Mouse (Mus musculus): ENCODE results near the gene Sfrp5.

Sfrp5 gene

DNA sequence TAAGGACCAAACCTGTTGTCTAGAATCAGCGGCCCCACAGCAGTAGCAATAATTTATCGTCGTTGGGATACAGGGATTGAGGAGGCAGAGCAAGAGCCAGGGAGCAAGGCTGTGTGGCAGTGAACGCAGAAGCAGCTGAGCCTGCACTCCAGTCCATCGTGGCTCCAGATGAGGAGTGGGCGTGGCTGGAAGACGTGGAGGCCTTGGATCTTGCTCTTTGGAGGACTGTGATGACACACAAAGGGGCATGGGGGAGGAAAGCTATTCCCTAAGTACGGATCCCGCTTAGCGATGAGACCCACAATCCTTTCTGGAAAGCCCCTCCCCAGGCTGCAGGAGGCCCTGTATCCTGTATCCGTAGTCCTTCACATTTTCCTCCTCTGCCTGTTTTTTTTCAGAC lies 4.0 kb downstream of the Sfrp5 start:
- no peak for DNase-seq (ENCODE audit: low read depth)

DNA sequence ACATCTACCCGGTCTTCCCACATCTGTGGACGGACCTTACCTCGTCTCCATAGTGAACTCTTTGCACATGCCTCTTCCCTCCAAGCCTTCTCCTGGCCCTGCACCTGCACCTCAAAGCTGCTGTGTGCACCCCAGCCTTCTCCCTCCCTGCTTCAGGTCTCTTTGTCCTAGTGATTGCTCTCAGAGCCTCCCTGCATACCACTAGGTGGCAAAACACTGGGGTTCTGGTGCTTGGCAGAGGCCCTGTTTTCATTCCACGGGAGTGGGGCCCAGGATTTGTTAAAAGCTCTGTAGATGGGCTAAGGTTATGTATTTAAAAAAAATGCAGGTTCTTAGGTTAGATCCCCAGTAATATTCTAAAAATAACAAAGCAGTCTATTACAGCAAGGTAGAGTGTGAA lies 5.0 kb downstream of the Sfrp5 start:
- DNase-seq (ENCODE audit: low read depth), result no peak

DNA sequence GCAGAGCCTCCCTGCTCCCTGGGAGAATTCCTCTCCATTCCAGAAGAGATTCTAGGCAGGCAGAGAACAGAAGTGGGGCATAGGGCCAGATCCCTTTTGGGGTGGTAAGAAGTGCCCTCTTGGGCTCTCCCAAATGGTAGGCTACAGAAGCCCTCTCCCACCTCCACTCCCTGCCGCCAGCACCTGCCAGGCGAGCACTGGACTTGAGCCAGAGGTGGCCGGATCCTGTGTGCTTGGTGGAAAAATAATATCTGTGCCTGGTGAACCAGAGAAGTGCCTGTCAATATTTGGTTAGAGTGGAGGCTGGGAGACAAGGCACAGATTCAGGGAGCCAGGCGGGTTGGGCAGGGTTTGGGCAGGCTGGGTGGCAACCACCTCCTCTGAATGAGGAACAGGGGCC lies 5.7 kb downstream of the Sfrp5 start:
- no peak for DNase-seq (ENCODE audit: low read depth)

DNA sequence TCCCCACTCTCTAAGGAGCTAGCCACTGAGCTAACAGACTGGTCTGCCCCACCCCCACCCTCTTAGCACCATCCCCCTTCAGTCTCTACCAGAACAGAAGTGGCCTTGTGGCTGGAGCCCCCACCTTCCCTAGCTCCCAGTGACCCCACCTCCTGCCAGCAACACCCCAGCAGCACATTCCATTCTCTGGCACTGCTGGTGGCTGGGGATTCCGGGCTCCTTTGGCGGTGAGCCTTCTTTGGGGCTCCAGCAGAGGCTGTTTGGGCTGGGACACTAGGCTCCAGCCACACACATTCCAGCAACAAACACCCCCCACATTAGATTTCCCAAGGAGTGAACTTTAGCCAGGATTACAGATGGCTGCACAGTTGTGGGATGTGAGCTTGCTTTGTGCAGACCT lies 8.7 kb downstream of the Sfrp5 start:
- DNase-seq (ENCODE audit: low read depth), result no peak

DNA sequence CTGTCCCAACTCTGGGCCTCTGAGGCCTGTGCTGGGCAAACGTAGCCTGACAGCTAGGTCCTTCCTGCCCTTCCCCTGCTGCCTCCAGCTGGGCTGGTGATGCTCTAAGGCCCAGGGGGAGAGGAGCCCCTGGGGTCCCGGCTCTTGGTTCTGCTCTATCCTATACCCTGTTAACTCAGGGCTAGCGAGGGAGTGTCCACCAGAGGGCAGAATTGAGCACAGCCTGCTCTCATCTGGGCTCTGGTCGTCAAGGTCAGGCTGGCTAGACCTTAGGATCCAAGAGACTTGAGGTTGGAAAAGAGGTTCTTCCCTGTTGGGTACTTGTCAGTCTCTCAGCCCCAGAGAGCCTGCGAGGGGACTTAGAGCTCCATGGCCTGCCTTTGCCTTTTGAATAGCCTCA lies 11.6 kb downstream of the Sfrp5 start:
- DNase-seq (ENCODE audit: low read depth), result peak; percentile 37

DNA sequence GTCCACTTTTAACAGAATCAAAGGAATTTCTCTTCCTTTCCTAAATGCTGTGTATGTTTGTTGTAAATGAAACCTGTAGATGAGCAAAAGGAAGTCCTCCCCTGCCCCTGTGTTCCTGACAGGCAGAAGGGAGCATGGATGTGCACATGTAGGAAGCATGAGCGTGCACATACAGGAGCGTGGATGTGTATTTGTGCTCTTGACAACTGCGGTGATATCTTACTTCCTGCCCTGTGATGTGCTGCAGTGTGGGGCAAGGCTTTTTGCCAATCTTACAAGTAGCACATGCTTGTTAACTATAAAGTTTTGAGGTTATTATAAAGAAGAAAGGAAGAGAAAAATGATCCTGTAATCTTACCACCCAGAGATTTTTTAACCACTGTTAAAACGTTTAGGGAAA lies 12.3 kb downstream of the Sfrp5 start:
- no peak for DNase-seq (ENCODE audit: low read depth)

DNA sequence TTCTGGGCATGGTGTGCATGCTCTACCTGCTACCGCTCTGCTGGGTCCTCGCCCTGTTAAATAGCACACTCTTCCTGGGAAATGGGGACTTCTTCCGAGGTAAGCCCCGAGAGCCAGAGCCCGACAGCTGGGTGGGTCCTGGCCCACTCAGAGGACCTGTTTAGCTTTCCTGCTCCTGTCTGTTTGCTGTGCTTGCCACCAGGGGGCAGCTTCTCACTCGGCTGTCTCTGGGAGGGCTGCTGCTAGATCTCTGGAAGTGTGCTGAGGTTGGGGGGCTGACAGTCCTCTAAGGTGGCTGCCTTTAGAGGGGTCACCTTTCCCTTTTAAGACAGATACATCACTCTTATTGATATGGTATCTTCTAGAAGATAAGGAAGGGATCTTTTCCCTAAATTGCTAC lies 19.4 kb downstream of the Sfrp5 start:
- DNase-seq (ENCODE audit: low read depth), result no peak

DNA sequence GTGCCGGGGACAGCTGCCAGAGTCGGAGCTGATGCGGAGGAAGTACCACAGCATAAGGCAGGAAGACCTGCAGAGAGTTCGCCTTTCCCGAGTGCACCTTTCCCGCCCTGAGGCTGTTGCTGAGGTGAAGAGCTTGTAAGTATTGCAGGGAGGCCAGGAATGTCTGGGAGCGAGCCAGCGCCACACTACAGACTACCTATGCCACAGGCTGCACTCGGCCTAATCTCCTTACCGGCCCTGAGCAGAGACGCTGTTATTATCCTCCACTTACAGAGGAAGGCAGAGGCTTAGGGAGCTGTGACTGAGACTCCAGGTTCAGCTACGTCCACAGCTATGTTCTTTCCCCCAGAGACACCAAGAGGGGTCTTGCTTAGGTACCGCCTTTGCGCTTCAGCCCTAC lies 22.7 kb downstream of the Sfrp5 start:
- no peak for DNase-seq (ENCODE audit: low read depth)

DNA sequence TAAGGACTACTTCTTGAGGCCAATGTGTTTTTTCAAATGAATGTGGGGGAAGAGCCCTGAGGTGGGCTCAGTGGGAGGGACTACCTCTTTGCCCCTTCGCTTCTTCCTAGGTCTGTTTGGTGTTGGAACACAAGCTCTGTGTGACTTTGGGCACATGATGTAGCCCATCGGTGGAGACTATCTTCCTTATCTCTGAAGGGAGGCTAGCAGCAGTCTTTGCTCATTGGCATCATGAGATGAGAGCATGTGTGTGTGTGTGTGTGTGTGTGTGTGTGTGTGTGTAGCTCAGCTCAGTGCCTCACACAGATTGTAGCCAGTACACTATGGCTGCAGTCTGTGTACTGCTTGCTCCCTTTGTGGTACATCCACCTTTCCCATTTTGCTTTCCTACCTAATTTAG lies 24.6 kb downstream of the Sfrp5 start:
- DNase-seq (ENCODE audit: low read depth), result peak; percentile 32

DNA sequence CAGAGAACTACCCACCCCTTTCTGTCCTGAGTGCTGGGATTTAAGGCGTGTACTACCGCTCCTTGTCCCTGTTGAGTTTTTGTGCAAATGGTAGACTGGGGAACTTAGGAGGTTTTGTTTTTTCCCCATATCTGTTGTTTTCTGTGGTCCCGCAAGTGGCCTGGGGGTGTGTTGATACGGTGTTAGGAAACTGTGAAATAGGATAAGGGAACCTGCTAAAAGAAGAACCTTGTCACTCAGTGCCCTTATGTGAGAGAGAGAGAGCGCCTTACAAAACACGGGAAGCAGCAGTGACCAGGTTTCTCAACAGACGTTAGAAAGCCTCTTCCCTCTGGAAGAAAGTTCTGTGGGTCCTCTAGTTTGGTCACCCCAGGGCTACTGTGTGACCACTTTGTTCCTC lies 25.2 kb downstream of the Sfrp5 start:
- peak; percentile 61 for DNase-seq (ENCODE audit: low read depth)

DNA sequence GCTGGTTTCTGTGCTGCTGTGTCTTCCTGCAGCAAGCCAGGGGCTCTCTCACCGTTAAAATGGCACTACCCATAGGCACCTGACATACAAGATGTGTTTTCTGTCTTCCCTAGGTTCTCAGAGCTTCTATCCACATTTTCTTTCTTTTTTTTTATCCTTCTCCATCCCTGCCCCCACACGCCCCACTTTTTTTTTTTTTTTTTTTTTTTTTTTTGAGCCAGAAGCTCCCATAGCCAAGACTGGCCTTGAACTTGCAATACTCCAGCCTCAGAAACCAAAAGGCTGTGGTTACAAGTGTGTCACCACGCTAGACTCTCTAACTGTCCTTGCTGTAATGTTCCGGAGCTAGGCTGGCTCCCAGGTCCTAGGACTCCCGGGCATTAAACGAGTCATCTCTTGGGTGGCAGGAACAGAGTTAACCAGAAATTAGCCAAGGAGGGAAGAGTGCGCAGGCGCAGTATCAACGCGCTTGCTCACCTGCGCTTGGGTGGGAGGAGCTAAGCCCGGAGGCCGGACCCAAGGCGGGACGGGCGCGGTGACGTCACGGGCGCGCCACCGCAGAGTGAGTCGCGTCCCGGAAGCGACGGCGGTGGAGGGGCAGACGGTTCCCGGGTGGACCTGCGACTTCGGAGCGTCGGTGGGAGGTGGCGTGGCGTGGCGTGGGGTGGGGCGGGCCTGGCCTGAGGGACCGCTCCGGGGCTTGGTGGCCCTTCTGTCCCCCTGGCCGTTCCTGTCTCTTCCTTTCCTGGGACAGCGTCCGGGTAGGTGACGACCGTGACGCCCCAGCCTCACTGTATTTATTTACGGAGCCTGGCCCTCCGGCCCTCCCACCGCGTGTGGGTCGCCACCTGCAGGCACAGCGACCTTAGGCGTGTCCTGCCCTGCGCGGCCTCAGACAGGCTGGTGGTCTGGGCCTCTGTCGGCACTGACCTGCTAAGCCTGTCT lies 31.8 kb downstream of the Sfrp5 start:
- peak; percentile 90 for DNase-seq (ENCODE audit: low read depth)

DNA sequence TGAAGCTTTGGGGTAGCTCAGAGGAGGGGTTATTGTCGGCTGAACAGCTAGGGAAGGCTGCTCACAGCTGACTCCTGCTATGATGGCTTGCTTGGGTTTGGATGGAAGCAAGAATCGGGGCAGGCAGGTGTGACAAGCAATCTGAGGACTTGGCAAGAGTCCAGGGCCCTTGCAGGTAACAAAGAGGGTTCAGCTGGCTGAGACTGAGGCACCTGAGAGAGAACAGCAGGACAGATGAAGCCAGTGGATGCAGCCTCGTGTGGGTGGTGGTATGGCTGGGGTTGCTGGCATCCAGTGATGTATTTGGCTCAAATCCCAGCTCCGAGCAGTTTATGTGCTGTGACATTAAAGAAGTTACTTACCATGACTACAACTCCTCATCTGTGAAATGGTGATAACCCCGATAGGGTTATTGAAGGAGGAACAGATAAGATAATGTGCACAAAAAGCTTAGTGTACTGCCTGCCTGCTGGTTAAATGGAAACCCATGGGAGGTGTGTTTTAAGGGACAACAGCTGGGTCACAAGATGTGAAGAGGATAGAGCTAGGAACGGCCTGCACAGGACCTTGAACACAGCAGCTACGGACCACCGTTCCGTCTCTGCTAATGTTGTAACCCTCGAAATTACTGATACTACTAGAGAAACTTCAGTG lies 32.6 kb downstream of the Sfrp5 start:
- DNase-seq (ENCODE audit: low read depth), result peak; percentile 67

DNA sequence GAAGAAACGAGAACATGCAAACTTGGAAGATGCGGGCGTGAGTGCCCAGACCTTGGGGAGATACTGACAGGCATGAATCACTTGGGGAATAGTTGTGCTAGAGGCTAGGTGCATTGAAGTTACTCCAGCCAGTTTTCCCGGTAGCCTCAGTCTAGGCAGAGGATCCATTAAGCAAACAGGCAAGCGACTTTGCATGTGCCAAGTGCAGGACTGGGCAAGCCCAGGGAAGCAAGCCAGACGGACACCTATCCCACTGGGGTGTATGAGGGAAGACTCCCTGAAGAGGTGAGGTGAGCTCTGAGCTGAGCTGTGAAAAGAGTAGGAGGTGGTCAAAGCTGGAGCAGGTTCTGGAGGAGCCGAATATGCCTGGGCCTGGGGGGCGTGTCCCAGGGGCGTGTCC lies 34.6 kb downstream of the Sfrp5 start:
- DNase-seq (ENCODE audit: low read depth), result no peak

DNA sequence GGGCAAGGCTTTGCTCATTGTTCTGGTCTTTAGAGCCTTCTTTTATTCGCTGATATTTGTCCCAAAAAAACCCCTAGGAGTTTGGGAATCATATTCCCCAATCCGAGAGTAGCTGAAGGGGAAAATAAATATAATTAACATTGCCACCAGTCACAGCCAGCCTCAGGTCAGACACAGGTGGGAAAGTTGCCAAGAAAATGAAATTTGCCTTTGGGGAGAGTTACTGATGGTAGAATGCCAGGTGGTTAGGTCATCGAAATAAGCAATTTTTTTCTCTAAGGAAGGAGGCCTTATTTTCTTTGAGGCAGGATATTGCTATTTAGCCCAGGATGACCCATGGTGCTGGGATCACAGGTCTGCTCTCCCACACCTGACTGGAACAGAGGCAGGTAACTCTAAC lies 35.3 kb downstream of the Sfrp5 start:
- no peak for DNase-seq (ENCODE audit: low read depth)

DNA sequence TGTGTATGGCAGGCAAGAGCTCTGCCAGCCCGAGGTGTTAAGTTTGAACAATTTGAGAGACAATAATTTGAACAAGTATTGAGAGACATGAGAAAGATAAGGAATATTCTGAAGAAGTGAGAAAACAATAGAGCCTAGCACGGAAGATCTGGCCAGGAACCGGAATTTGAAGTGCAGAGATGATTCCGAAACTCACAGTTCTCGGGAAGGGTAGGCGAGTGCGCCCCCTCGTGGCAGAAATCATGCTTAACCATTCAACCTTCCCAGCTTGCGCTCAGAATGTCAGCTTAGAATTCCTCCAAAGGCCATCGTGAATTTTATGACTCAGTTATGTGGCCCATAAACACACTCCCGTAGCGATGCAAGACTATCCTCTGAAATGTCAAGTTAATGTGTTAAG lies 35.9 kb downstream of the Sfrp5 start:
- peak; percentile 70 for DNase-seq (ENCODE audit: low read depth)

DNA sequence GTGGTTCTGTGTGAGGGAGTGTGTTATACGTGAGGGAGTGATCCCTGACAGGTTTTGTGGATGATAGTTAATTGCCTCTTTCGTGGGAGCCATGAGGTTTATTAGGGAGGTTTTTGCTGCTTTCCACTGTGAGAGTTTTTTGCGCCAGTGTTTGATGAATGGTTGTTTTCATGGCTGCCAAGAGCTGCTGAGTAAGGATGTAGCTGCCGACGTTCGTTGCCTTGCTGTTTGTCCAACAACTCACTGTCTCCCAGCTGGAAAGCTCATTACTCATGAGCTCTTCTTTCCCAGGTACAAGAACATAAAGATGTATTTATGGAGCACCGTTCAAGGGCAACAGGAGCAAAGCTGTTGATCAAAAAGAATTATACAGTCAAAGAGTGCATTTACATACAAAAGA lies 37.9 kb downstream of the Sfrp5 start:
- DNase-seq (ENCODE audit: low read depth), result no peak

DNA sequence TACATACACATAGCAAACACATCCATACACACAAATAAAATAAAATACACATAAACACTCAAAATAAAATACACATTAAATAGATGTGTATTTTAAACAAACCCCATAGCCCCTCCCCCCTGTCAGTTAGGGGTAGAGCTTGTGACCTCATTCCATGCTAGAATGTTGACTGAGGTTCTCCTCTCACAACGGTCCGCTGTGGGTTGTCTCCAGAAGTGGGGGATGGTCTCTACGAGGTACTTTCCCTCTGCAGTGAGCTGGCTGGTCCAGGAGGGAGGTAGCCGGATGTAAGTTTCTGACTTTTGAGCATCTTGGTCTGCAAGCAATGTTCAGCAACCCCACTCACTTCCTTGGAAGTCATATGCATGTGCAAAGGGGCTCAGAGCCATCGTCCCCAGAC lies 38.3 kb downstream of the Sfrp5 start, which contains the start of gene Zfyve27:
TSS of gene Zfyve27 (plus strand) at position 188 of the 400 bp plus-strand sequence.
- no peak for DNase-seq (ENCODE audit: low read depth)

DNA sequence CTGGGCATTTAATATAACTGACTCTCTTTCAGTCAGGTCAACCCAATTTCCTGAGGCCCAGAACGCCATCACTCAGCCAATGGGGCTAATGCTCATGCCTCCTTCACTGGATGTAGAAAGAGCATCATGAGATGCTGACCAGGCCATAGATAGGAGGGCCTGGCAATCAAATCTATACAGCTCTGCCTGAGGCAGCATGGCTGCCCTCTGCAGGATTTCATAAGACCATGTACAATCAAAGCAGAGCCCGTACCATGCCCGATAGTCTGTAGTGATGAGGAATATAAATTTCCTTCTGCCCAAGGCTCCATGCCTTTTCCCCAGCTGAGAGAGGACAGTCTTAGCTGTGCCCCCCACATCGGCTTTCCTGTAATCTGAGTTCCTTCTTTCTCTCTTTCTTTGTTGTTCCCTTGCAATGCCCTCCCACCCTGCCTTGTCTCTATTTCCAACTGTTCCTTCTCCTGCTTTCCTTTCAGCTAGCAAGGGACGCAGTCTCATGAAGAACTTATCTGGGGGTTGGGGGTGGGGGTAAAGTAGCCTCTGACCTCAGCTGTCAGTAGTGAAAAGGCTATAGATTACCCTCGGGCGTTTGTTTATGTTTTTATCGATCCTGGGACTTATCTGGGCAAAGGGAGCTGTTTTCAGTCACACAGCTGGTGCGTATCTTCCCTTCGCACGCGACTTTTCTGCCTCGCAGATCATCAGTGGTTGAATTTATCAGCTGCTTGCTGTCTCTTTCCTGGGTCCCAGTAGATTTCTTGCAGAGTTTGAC lies 43.6 kb downstream of the Sfrp5 start:
- DNase-seq (ENCODE audit: low read depth), result no peak

DNA sequence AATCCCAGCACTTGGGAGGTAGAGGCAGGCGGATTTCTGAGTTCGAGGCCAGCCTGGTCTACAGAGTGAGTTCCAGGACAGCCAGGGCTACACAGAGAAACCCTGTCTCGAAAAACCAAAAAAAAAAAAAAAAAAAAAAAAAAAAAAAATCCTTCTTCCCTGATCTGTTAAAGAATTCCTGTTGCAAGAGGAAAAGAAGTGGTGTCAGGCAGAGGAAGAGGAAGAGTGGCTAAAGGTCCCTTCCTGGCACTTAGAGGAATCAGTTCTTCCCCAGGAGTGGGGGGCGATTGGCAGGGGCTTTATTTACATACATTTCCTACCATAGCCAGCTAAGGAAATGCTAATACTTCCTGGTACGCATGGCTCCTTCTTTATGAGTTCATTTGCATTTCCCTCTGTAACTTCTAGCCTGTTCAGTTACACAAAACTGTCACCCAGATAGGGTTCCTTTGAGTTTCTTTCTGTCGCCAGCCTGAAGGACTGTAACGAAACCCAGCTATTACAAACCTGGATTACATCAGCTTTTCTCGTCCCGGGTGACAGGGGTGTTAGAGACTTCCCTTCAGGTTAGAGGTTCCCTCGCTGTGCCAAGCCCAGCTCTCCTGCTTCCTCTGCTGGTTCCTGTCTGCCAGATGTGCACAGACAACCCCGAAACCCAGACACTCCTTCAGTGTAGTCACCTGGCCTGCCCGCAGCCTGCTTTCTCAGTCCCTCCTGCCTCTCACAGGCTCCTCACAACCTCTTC lies 44.4 kb downstream of the Sfrp5 start:
- no peak for DNase-seq (ENCODE audit: low read depth)

DNA sequence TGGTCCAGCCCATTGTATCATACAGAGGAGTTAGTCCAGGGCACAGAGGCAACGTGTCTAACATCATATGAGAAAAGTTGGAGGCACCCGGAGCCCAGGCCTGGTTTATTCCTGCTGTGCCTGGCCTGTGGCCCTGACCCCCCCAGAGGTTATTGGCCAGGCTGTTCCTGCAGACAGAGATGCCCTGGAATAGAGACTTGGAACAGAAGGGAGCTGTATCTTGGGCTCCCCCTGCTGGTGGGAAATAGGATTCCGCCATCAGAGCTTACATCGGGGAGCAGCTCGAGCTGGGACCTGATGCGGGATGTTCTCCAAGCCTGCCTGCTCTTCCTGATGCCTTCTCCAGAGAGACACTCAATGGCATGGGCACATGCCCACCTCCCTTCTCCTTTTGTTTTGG lies 50.1 kb downstream of the Sfrp5 start:
- peak; percentile 70 for DNase-seq (ENCODE audit: low read depth)

DNA sequence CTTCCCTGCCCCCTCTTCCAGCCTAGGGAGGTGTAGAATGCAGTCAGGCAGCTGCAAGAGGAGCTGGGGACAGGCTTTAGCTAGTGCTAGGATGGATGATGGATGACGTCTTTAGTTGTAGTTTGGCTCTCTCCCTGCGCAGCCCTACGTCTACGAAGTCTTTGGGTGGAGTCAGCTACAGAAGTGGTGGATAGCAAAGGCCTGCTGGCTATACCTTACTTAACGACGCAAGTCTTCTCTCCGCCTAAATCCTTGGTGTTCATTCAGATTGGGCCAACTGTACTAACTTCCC lies 53.5 kb downstream of the Sfrp5 start:
- no peak for DNase-seq (ENCODE audit: low read depth)

All from c-Kit-positive CD71-positive TER-119-negative erythroid progenitor cells, embryonic 14.5 days (primary cell).